Mouse (Mus musculus) lung, adult 18-20 months (tissue): ENCODE results near the gene Ttc6.

ENCODE experiments used
- DNase-seq, 2 experiments: peaks; one replicate each; pipeline ENCODE4 v3.0.0; 2022; ENCODE audit warnings: mixed read lengths in 2 of 2

The Ttc6 gene

GRCm38 (mm10) chr12:57563909-57564308 is at the start of gene Ttc6:
TSS of gene Ttc6 (plus strand) at chr12:57564113.
- peak; percentile 15 to 31 for DNase-seq

DNA sequence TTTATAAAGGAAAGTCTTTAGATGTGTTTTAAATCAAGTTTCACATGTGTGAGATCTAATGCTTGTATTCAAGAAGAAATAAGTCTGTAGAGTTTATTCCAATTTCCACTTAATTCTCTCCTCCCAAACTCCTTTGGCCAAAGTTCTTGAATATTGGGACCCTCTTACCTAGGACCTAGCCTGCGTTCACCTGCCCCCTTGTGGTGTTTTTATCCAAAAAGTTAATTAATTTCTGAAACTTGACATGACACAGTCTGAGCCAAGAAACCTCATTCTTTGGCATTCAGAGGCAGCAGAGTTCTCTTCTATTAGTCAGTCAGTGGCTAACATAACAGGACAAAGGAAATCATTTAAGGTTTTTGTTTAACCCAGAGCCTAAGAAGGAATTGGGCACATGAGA is 49.4 kb upstream of the Ttc6 start:
- DNase-seq = no peak

GRCm38 (mm10) chr12:57515702-57516377 is 48.1 kb upstream of the Ttc6 start:
- DNase-seq = no peak

GRCm38 (mm10) chr12:57528335-57528734 is 35.6 kb upstream of the Ttc6 start:
- DNase-seq = no peak

DNA sequence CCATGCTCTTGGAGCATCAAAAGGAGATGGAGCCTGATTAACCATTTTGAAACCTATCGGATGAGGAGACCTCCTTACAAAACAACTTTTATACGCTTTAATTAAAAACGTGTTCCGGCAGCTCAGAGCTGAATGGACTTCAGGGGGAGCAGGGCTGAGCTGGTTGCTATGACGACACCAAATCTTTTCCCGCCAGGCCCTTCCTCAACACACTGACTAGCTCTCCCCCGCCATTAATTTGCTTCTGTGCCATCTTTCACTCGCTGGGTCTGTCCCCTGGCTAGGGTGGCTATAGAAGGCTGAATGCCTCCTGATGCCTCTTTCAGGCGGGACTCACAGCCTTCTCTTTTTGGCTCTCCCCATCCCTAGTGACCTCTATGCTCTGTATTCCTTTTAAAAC is 33.4 kb upstream of the Ttc6 start:
- no peak for DNase-seq

DNA sequence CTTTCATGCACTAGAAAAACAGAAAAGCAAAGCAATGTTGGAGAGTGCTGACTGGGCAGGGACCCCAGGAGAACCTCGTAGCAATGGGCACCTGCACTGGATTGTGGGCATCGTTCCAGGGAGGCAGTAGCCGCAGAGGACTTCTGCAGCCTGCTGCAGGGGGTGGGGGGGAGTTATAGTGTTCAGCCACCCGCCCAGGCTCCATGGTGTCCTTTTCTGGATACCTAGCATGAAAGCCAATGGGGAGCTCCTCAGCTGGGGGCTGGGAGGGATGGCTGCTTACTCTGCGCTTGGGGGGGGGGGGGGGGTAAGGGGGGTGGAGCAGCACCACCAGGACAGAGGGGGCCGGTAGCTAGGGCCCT is 29.4 kb upstream of the Ttc6 start:
- DNase-seq = peak in 1 of 2 experiments; percentile 45

DNA sequence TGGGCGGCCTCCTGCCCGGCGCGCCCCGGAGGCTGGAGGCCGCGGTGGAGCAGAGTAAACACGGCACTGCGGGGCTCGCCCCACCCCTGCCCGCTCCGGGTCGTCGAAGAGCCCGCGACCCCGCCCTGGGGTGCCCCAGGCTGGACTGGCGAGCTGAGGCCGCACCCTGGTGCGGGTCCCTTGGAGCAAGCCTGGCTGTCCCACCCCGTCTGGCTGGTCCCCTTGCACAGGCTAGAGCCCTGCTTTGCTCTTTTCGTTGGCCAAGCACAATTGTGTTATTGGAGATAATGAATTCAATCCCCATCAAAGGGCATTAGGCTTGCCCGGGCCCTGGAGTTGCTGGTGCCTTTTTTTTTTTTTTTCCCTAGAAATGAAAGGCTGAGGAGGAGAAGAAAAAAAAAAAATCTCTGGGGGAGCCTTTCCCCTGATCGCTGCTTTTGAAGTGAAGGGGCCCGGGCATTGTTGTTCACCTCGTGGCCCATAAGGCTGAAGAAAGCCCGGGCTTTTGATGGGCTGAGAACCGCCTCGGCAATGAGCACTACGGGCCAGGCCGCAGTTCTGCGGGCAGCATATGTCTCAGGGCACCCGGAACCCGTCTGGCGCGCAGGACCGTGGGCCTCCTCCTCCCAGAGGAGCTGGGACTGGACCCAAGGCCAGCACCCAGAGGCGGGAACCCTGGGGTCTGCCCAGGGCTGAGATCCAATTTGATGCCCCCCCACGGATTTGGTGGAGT is 28.9 kb upstream of the Ttc6 start:
- peak; percentile 47 to 62 for DNase-seq

DNA sequence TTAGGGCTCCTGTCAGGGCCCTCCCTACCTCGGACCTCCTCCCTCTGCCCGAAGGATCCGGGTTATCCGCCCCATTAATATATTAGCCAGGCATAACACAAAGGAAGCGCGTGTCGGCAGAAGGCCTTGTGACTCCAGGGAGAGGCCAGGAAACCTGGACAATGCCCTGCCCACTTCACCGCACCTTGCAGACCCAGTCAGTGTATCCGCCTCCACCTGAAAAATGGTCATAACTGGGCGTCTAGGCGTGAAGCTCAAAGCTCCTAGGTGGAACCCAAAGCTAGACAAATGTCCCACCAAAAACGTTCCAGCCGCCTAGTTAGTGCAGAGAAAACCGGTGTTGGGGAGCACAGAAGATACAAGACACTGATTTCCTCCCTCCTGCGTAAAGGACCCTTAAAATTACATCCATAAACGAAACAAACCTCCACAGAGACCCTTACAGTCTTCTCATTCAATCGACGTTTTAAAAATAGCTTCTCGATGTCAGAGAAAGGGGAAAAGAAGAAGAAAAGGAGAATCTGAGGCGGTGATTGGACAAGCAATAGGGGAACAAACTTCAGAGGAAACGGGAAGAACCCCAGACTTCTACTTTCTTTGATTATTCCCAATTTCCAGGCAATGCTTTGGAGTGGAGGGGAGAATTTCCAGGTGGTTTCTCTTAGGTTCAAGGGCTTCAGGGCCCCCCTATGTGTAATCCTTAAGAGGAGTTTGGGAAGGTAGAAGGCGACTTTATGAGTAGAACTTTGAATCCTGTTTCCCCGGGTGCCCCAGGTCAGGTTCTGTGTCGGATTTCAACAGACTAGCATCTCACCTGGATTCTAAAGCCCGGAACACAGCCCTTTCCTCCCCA is 27.6 kb upstream of the Ttc6 start:
- DNase-seq = peak; percentile 62 to 77

GRCm38 (mm10) chr12:57536909-57537670 is 26.8 kb upstream of the Ttc6 start:
- DNase-seq = no peak

DNA sequence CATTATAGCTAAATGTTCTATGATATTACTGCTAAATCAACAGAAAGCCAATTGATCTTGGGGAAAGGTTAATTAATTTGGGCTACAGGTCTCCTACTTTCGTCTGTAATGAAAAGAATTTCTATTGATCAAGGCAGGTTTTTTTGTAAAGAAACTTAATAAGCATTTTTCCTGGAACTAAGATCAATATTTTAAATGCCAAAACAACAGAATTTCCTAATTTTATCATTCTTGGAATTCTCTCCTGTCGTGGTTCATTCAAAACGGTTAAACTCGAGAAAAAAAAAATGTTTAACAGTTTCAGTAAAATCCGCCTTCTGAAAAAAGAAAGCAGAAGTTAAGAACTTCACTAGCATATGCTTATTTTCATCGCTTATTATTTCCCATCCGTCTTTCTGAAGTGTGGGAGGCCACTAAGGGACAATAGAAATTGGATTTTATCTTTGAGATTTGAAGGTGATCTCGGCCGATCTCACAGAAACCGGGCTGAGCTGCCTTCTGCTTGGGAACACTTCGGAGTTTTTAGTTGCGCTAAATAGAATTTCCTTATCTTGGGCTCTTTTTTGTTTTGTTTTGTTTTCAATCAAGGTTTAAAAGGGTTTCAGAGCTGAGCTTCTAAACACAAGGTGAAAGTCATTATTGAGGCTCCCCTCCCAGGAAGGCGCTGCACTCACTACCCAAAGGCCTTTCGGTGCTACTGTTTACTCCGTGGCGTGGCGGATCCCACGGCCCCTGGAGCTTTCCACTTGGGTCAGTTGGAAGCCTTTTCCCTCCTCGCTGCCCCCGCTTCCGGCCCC is 25.9 kb upstream of the Ttc6 start:
- DNase-seq = peak in 1 of 2 experiments; percentile 32

DNA sequence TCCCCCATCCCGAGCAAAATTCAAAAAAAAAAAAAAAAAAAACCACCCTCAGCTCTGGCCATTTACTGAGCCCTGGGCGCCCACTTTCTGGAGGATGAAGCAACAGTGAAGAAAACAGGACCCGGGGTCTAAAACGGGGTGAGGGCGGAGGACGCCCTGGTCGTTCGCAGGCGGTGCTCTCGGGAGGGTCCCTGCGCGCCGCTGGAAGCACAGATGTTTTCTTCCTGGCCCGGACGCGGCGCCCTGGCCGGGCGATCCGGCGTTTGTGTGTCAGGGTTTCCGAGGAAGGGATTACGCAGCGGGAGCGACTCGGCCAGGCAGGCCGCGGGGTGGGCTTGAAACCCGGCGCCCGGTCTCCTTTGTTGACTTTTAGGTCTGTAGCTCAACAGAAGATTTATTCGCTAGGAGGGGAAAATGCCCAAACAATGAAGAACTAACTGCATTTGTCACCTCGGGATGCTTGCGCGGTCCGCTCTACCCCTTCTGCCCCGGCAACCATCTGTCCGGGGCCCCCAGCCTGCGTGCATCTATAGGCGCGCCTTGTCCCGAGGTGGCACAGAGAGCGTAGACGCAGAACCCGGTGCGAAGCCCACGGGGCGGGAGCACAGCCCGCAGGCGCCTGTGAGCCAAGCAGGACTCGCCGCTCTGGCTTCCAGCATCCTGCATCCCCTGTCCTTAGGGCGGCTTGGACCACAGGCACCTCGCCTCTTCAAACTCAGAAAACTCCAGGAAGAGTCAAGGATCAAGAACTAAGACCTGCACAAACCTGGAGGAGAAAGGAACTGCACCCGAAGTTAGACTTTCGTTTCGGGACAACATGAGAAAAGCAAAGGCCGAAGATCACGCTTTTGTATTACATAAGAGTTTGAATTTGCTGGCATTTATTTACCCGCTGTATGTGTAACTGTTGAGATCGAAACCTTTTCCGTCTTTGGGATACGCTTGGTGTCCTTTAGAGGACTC is 25.0 kb upstream of the Ttc6 start:
- DNase-seq = peak in 1 of 2 experiments; percentile 37

- DNase-seq = peak in 1 of 2 experiments; percentile 21
Measured at GRCm38 (mm10) chr12:57539551-57539985, 24.3 kb upstream of the Ttc6 start.

DNA sequence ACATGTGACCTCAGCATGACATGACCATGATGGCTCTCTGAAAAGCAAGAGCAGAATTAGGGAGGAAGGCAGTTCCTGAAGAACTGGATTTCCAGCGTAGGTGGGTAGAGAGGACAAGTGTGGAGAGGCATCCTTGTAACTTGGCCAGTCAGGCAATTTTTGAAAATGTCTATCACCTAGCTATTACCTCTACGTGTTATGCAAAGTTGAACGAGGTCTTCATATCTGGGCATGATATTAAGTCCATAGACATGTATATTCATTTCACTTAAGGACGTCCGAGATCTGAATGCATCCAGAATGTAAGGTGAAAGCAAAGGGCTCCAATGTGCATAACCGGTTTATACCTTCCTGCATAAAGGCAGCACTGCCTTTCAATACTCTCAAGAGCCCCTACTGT is 22.8 kb upstream of the Ttc6 start:
- no peak for DNase-seq

GRCm38 (mm10) chr12:57541931-57542745 is 21.8 kb upstream of the Ttc6 start:
- peak in 1 of 2 experiments; percentile 65 for DNase-seq

- peak in 1 of 2 experiments; percentile 44 for DNase-seq
Measured at GRCm38 (mm10) chr12:57542746-57543626, 20.9 kb upstream of the Ttc6 start.

GRCm38 (mm10) chr12:57543627-57543991 is 20.3 kb upstream of the Ttc6 start:
- DNase-seq = peak in 1 of 2 experiments; percentile 14

- DNase-seq = peak; percentile 81
Measured at GRCm38 (mm10) chr12:57544641-57545370, 19.1 kb upstream of the Ttc6 start.
